Mouse (Mus musculus) liver, embryonic 14.5 days (tissue): Measurements from ENCODE around the gene Dock1.

Experiments
- CTCF ChIP-seq: IDR thresholded peaks from 2 replicates; pipeline ENCODE4 v1.5.1; 2016; ENCODE audit warnings: antibody characterized with exemption, low read depth, control low read depth
- EP300 ChIP-seq: IDR thresholded peaks from 2 replicates; pipeline ENCODE4 v1.6.1; 2016; ENCODE audit warnings: antibody characterized with exemption, low read depth

DNA sequence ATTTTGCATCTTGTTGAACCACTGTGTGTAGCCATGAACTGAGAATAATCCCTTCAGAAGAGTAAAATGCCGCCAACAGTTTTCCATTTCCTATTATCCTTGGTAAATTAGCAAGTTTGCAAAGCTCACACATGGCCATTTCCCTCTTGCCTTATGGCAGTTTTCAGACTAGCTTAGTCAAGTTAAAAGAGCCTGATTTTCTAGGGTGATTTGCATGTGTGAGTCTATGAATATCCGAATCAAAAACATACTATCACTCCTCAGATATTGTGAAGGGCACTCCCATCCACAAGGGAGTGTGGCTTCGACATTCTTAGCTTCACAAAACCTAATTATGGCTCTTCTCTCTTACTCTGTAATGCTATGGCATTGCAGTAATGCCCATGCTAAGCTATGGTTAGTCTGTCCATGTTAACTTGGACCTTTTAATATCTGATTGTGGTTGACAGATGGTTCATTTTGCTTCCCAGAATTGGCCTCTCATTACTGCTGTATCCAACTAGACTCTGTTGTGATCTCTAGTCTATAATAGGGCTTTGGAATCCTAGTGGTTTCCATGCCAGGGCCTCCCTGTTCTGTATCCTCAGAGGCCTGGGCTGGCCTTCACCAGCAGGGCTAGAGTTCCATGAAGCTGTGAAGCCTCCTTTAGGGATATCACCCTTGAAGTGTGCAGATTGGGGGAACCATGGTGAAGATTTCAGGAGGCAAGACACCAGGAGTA is 60.1 kb downstream of the Dock1 start:
- TF ChIP-seq CTCF (no peak), EP300 (no peak)
